Mouse (Mus musculus): Measurements from ENCODE around the gene Myo1f. TPM values are rescaled to one million over a fixed set of nuclear protein-coding genes. Genes with fewer than 3 reads are reported as not detected.

Myo1f gene
- 1 to 10 TPM; 1.3 to 1.5 TPM for total RNA-seq (2021)
- long read RNA-seq, experiment 1, partial matches to known transcripts, result 1 of 1 reads
- long read RNA-seq, experiment 1, other reads (novel, unspliced or antisense), result 0 of 1 reads
- long read RNA-seq, experiment 2, partial matches to known transcripts, result 0 of 4 reads
- long read RNA-seq, experiment 2, other reads (novel, unspliced or antisense), result 1 of 4 reads

DNA sequence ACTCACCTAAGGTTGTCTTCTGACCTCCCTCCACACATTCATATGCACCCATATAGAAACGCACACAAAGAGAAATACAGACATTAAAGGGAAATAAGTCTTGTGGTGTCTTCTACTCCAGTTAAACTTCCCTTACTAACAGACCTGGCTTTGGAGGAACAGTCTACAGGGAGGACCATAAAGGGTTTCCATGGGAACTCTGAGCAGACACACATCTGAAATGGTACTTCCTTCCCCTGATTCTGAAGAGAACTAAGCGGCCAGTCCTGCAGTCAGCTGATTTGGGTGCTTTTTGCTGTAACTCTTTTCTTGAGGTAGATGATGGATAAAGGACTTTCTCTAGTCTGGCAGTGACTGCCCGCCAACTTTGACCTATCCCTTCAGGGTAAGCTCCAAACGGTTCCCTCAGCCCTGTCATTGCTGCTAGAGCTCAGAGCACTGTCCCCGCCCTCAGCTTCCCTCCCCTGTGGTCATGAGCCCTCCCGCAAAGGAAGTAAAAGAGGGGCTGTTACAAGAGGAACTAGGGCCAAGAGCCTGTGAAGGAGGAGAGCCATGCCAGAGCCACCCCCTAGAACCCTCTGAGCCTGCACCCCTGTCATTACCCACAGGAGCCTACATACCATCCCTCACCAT, at the start of gene Myo1f:
TSS of gene Myo1f (plus strand) at position 485 of the 633 bp plus-strand sequence.
- no peak within 1 kb of the TSS for H3K27ac ChIP-seq
- no peak for TF ChIP-seq CTCF (conservative IDR thresholded peaks at IDR 0.05)
- no peak for DNase-seq (ENCODE audit: low spot score in 2 of 2)

DNA sequence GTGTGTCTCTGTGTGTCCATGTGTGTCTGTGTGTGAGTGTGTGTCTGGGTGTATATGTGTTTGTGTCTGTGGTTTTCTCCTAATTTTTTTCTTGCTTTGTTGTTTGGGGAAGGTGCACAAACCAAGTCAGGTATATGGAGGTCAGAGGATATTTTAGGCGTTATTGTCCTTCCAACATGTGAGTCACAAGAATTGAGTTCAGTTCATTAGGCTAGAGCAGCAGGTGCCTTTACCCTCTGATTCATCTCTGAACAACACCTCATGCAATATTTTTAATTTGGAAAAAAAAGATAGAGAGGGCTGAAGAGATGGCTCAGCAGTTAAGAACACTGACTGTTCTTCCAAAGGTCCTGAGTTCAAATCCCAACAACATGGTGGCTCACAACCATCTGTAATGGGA, 47.1 kb upstream of the Myo1f start:
- Histone ChIP-seq H3K4me3 (no peak overlapping the region), H3K27ac (no peak overlapping the region)
- no peak for DNase-seq (ENCODE audit: low spot score in 2 of 2)
- no peak for TF ChIP-seq CTCF (conservative IDR thresholded peaks at IDR 0.05)

More for the DNA sequence above, at the start of gene Myo1f:
- H3K4me3 ChIP-seq, result no peak within 1 kb of the TSS

DNA sequence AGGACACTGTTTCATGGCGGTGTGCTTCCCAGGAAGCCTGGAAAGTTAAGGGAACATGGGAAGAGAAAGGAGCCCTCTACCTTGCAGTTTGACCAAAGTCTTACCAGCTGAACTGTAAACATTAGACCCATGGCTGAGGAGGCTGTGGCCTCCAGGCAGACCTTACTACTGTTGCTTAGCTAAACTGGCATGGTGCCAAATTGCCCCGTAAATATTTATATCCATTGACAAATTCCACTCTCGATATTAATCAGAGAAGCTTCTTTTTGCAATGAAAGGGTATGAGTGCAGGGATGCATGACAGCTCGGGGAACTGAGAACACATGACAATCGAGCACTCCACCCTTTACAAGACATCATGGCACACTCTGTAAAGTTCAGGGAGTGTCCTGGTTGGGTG, 45.3 kb upstream of the Myo1f start:
- no peak overlapping the region for H3K27ac ChIP-seq
- DNase-seq (ENCODE audit: low spot score in 2 of 2), result no peak
- TF ChIP-seq CTCF (conservative IDR thresholded peaks at IDR 0.05), result no peak
- H3K4me3 ChIP-seq, result no peak overlapping the region

DNA sequence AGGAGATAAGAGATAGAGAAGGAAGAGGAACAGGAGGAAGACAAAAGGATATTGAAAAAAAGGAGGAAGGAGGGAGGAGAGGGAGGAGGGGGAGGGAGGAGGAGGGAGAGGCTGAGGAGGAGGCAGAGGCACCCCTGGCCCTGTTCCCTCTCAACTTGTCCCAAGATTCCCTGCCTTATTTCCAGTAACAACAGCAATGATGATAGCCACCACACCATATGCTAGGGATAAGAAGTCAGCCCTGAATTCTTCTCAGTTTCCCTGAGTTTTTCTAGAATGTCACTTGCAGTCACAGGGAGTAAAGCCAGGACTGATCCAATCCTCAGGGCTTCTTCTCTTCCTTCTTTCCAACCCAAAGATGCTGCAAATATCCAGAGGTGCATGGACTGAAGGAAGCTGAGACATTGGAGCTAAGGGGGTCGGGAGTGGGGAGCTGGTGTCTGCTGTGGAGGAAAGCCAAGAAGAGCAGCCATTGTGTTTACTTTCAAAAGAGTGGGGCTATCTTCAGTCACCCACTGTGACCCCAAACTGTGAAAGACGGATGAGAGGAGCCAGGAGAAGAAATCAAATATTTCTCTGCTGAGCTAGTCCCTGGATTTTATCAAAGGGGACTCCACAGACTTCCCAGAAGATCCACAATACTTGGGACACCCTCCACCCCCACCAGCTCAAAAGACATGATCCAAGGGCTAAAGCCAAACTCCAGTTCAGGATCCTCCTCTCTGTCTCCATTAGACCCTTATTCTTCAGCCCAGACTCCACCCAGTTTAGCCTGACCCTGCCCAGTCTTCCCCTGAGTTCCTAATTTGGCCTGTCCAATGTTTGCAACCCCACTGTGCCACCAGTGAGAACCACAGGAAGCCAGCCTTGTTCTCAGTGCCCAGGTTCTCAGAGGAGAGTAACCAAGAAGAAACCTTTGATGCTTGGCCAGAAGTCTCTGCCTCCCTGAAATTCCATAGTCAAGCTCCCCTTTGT, 42.8 kb upstream of the Myo1f start:
- H3K27ac ChIP-seq, result no peak overlapping the region
- no peak for TF ChIP-seq CTCF (conservative IDR thresholded peaks at IDR 0.05)
- no peak overlapping the region for H3K4me3 ChIP-seq
- no peak for DNase-seq (ENCODE audit: low spot score in 2 of 2)

DNA sequence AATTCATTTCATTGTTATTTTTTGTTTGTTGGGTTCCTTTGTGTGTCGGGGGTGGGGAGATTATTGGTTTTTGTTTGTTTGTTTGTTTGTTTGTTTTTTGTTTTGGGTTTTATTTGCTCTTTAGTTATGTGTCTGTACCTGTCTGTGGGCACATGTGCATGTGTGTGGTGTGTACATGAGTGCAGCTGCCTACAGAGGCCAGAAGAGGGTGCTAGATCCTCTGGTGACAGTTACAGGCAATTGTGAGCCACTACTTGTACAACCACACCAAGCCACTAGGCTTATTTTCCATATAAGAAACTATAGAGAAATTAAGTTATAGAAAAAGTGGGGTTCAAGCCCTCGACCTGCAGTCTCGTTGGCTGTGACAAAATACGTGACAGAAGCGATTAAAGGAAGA, 41.6 kb upstream of the Myo1f start:
- no peak for DNase-seq (ENCODE audit: low spot score in 2 of 2)
- Histone ChIP-seq H3K27ac (no peak overlapping the region), H3K4me3 (no peak overlapping the region)
- peak; percentile 50 for TF ChIP-seq CTCF (conservative IDR thresholded peaks at IDR 0.05)

DNA sequence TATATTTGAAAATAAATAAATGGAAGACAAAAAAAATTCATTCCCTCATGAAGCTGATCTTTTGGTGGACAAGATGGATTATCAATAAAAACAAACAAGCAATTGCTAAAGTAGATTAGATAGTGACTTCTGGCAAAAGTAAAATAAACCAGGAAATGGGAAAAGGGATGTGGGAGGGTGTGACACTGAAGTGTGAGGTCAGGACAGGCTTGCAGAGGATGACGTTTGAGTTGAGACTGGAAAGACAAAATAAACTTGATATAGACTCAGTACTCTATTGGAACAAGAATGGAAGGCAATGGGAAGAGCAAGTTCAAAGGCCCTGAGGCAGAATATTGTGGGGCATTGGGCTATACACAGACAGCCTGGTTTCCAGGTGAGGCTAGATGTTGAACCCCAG, 35.1 kb upstream of the Myo1f start:
- DNase-seq (ENCODE audit: low spot score in 2 of 2), result no peak
- no peak overlapping the region for H3K4me3 ChIP-seq
- no peak overlapping the region for H3K27ac ChIP-seq
- no peak for TF ChIP-seq CTCF (conservative IDR thresholded peaks at IDR 0.05)

DNA sequence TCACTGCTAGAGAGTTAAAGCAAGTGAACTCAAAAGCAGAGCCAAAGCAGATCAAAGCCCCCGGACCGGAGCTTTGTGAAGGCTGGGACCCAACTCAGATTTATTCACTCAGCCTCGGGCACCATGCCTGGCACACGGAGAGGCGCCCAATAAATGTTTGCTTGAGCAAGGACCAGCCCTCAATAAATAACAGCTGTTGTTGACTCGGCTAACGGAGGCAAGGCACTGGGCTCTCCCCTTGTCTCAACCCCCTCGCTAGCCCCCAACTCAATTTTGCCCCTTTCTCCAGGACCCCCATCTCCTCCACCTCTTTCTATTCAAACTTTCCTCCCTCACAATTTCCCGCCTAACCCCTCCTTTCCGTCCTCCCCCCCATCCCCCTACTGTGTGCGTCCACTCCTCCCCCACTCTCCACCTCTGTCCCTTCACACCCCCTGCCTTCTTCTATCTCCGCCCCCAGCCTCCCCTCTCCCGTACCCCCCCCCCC, 32.0 kb upstream of the Myo1f start:
- no peak for TF ChIP-seq CTCF (conservative IDR thresholded peaks at IDR 0.05)
- peak overlapping the region; percentile 83 for H3K4me3 ChIP-seq
- peak overlapping the region; percentile 88 for H3K27ac ChIP-seq
- no peak for DNase-seq (ENCODE audit: low spot score in 2 of 2)

DNA sequence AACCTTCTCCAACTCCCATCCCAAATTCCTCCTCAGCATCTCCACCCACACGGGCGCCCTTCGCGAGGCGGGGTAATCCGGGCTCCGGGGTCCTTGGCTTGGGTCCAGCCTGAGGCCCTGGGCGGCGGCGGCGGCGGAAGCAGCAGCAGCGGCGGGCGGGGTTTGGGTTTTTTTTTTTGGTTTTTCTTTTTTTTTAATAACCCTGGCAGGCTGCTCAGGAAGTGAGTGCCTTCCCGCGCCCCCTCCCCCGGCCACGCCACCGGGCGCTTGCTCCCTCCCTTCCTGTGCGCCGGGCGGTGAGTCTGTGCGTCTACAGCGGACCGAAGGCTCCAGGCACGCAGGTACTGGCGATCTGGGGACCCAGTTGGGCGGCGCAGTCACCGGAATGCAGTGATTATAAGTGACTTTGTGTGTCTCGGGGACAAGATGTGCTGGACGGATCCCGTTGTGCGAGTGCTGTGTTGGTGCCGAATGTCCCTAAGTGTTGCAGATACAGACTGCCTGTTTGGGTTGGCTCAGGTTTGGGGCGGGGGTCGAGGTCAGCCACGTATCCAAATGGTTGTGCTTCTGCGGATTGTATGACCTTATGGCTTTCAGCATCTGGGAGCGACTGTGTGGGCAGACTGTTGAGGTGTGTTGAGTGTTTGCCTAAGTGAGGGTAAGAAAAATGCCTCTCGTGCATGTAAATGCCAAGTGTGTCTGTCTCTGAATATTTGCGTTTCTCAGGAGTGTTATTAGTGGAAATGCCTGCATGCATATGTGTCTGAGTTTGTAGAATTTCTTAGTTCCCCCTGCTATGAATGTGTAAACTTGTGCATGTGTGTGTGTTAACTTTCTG, 31.4 kb upstream of the Myo1f start, which contains the start of gene Adamts10:
TSS of gene Adamts10 (plus strand) at position 287 of the 838 bp plus-strand sequence.
- H3K27ac ChIP-seq, result peak within 1 kb of the TSS; percentile 88
- peak; percentile 13 to 40 for DNase-seq (ENCODE audit: low spot score in 2 of 2)
- peak; percentile 25; the same call in 1 of the 2 replicates for TF ChIP-seq CTCF (conservative IDR thresholded peaks at IDR 0.05)
- peak within 1 kb of the TSS; percentile 83 for H3K4me3 ChIP-seq

DNA sequence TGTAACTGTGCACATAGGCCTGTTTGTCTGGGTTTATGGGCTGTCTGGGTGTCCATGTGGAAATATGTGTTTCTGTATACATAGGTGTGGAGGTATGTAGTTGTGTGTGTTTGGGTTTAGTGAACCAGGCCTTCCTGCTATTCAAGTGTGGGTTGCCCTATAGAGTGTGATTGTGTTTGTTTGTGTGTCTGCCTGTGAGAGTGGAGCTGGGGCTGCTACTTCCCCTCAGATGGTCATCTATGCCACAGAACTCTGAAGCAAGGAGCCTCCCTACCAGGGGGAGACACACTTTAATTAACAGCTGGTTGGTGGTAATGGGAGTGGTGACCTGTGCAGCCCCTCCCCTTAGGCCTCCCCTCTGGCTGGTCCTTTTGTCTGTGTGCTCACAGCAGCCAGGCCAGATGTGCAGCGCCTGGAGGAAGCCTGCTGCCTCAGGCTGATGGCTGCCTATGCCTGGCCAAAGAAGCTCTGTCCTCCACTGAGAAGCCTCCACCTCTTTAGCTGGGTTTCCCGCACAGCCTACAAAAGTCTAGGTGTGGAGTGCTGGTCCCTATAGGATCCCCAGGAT, 30.6 kb upstream of the Myo1f start:
- TF ChIP-seq CTCF (conservative IDR thresholded peaks at IDR 0.05), result no peak
- no peak for DNase-seq (ENCODE audit: low spot score in 2 of 2)
- H3K27ac ChIP-seq, result peak overlapping the region; percentile 88
- H3K4me3 ChIP-seq, result peak overlapping the region; percentile 83

DNA sequence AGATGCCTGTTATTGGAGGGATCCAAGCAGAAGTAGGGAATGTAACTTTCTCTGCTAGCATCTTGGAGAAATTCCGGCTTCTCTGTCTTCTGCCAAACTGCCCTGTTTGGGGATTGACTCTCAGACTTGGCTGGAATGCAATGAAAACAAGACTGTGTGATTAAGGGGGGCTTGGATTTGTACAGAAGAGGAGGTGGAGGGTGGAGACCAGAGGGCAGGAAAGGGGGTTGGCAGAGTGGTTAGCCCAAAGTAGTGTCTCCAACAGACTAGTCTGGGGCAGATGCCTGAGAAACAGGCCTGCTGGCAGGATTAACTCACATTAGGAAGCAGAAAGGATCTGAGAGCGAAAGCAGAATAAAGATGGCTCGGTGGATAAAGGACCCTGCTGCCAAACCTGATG, 29.0 kb upstream of the Myo1f start:
- TF ChIP-seq CTCF (conservative IDR thresholded peaks at IDR 0.05), result no peak
- H3K4me3 ChIP-seq, result no peak overlapping the region
- H3K27ac ChIP-seq, result no peak overlapping the region
- DNase-seq (ENCODE audit: low spot score in 2 of 2), result no peak

DNA sequence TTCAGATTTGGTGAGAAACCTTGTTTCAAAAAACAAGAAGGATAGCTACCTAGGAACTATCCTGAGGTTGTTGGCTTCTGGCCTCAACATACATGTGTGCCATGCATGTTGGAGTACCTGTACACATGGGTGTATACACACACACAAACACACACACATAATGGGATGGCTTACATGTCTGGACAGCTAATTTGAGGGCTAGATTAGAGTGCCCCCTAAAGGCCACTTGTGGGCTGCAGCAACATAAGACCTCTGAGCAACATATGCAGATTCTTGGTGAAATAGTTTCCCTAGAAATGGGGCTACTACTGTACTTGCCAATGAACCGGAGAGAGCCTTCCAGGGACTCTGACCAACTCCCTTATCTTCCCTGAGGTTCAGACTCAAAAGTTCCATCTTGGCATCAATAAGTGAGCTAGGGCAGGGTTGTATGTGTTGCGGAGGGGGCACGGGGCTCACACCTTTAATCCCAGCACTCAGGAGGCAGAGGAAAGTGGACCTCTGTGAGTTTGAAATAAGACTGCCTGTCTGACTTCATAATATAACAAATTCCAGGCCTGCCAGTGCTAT, 16.3 kb upstream of the Myo1f start:
- peak; percentile 90 for TF ChIP-seq CTCF (conservative IDR thresholded peaks at IDR 0.05)
- no peak overlapping the region for H3K27ac ChIP-seq
- peak in 1 of 2 experiments; percentile 51 for DNase-seq (ENCODE audit: low spot score in 2 of 2)
- no peak overlapping the region for H3K4me3 ChIP-seq
